ENCODE assay signal across 8 mouse cellular contexts in the genomic region with DNA sequence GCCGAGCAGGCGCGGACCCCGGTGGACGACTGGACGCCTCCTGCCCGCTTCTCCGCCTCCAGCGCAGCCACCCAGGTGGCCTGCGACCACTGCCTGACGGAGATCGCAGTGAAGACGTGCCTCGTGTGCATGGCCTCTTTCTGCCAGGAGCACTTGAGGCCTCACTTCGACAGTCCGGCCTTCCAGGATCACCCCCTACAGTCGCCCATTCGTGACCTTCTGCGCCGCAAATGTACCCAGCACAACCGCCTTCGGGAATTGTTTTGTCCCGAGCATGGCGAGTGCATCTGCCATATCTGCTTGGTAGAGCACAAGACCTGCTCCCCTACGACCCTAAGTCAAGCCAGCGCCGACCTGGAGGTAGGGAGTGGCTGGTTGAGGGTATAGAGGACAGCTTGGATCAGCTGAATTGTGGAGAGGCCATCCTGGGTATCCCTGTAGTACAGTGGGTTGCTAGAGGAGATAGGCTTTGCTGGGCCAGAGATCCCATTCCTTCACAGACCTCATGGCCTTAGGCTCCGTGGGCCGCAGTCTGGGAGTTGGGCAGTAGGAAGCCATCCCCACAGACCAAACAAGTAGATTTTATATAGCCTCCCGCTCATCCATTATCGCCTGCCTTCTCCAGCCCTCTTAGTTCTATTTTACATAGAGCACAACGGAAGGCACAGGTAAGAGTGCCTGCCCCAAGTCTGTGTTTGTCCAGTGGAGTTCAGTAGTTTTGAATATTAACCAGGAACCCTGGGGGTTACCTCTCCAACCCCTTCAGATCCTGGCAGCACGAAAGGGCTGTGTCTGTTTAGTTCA. TPM values are rescaled to one million over a fixed set of nuclear protein-coding genes. Genes with fewer than 3 reads are reported as not detected.
DNase-seq lines count a peak whose midpoint lies in the region; ATAC-seq and TF ChIP-seq lines count a peak whose summit lies in the region.

No protein-coding gene starts in this region.

- peak overlapping the region; percentile 90 for H3K27ac ChIP-seq in lung, postnatal 0 days (ENCODE audit: low read length)
- no peak overlapping the region; the same call in 1 of the 2 replicates for H3K27ac ChIP-seq in hindbrain, embryonic 15.5 days (replicated peaks)
- H3K27ac ChIP-seq in liver, embryonic 14.5 days = peak overlapping the region; percentile 70

- peak overlapping the region; percentile 87 for H3K4me2 ChIP-seq in lung, postnatal 0 days (replicated peaks; ENCODE audit: low read depth, low read length)
- H3K4me2 ChIP-seq in hindbrain, embryonic 15.5 days = peak overlapping the region; percentile 50
- peak overlapping the region; percentile 92 for H3K4me2 ChIP-seq in liver, embryonic 14.5 days (ENCODE audit: low read depth)

- peak; percentile 18 for ATAC-seq in lung, postnatal 0 days
- ATAC-seq in common myeloid progenitor, adult 5-6 weeks (replicated peaks; ENCODE audit: low read depth, poor library complexity, severe bottlenecking) = 0 out of 2 replicates have a peak, but pooled peaks have one; percentile 0
- no peak for ATAC-seq in hindbrain, embryonic 15.5 days (ENCODE audit: low FRiP score, low read depth)
- peak; percentile 50 for ATAC-seq in liver, embryonic 14.5 days (ENCODE audit: insufficient read depth)
- ATAC-seq in frontal cortex, adult (ENCODE audit: low TSS enrichment) = no peak

- no peak for TF ChIP-seq CTCF in lung, postnatal 0 days (IDR thresholded peaks at IDR 0.05)
- no peak for TF ChIP-seq CTCF in liver, embryonic 14.5 days (IDR thresholded peaks at IDR 0.05; ENCODE audit: low read depth)

- peak overlapping the region; percentile 89 for H3K9ac ChIP-seq in lung, postnatal 0 days (replicated peaks; ENCODE audit: low read depth)
- H3K9ac ChIP-seq in hindbrain, embryonic 15.5 days = peak overlapping the region; percentile 19; the same call in 1 of the 2 replicates
- H3K9ac ChIP-seq in liver, embryonic 14.5 days (replicated peaks) = peak overlapping the region; percentile 92

- H3K27me3 ChIP-seq in lung, postnatal 0 days (replicated peaks; ENCODE audit: insufficient read depth, low read length) = no peaks in the 10 kb centered on the region
- H3K27me3 ChIP-seq in hindbrain, embryonic 15.5 days = peaks cover 15% of the 10 kb centered on the region
- H3K27me3 ChIP-seq in liver, embryonic 14.5 days (ENCODE audit: control insufficient read depth, insufficient read depth, low read length) = no peaks in the 10 kb centered on the region

- H3K9me3 ChIP-seq in lung, postnatal 0 days (ENCODE audit: low read length) = no peaks in the 10 kb centered on the region
- no peaks in the 10 kb centered on the region for H3K9me3 ChIP-seq in hindbrain, embryonic 15.5 days
- H3K9me3 ChIP-seq in liver, embryonic 14.5 days (ENCODE audit: control insufficient read depth, low read length) = no peaks in the 10 kb centered on the region

- H3K36me3 ChIP-seq in lung, postnatal 0 days (ENCODE audit: insufficient read depth, low read length) = no peaks in the 10 kb centered on the region
- no peaks in the 10 kb centered on the region for H3K36me3 ChIP-seq in hindbrain, embryonic 15.5 days
- H3K36me3 ChIP-seq in liver, embryonic 14.5 days (replicated peaks; ENCODE audit: control insufficient read depth, insufficient read depth, low read depth) = peaks cover 4% of the 10 kb centered on the region

- peak overlapping the region; percentile 86 for H3K4me3 ChIP-seq in lung, postnatal 0 days (ENCODE audit: low read depth, low read length)
- H3K4me3 ChIP-seq in hindbrain, embryonic 15.5 days = peak overlapping the region; percentile 37
- peak overlapping the region; percentile 73 to 91 for H3K4me3 ChIP-seq in liver, embryonic 14.5 days (ENCODE audit: insufficient read depth in 1 of 2, low read depth in 2 of 2, low read length in 2 of 2)

- 17% methylated on average over 33 of the region's 33 CpGs for WGBS in lung, postnatal 0 days
- WGBS in hindbrain, embryonic 15.5 days = 30% methylated on average over 33 of the region's 33 CpGs
- 3% methylated on average over 33 of the region's 33 CpGs for WGBS in liver, embryonic 14.5 days (ENCODE audit: insufficient replicate concordance)

- DNase-seq in lung, postnatal 0 days (ENCODE audit: low spot score) = peak; percentile 20
- DNase-seq in lung, adult 18-20 months = no peak
- DNase-seq in liver, embryonic 14.5 days (ENCODE audit: low read depth in 3 of 3, low spot score in 3 of 3) = no peak
- no peak for DNase-seq in urinary bladder, postnatal 14 days (ENCODE audit: low spot score)
- DNase-seq in natural killer cell, adult 2 months (ENCODE audit: low spot score in 2 of 2) = no peak

- TF ChIP-seq EP300 in lung, postnatal 0 days (IDR thresholded peaks at IDR 0.05) = no peak
- no peak for TF ChIP-seq EP300 in liver, embryonic 14.5 days (IDR thresholded peaks at IDR 0.05; ENCODE audit: low read depth)

- peaks cover 16% of the 10 kb centered on the region; the same call in 1 of the 2 replicates for H3K4me1 ChIP-seq in lung, postnatal 0 days (ENCODE audit: insufficient read depth, low read depth, low read length)
- peaks cover 3% of the 10 kb centered on the region; the same call in 1 of the 2 replicates for H3K4me1 ChIP-seq in hindbrain, embryonic 15.5 days (replicated peaks)
- peaks cover 18 to 33% of the 10 kb centered on the region in 2 experiments for H3K4me1 ChIP-seq in liver, embryonic 14.5 days (replicated peaks; ENCODE audit: control insufficient read depth in 2 of 2, insufficient read depth in 2 of 2, low read length in 1 of 2)

RNA-seq across cellular contexts. Expression of a gene that starts 0.7 kb away (rescaled TPM):
- 23.5 and 24.3 TPM in 2 replicates for polyA plus RNA-seq in lung, postnatal 0 days (2015; fragmentation: Nextera tagmentation; extraction: Ambion mirVana)
- 21.1 and 28.0 TPM in 2 replicates for total RNA-seq in common myeloid progenitor, adult 5-6 weeks (2017)
- polyA plus RNA-seq in hindbrain, embryonic 15.5 days (2015; fragmentation: Nextera tagmentation; extraction: Ambion mirVana) = 5.1 and 5.4 TPM in 2 replicates
- 7.4 and 9.5 TPM in 2 replicates for polyA plus RNA-seq in liver, embryonic 14.5 days (2012; rRNA removed)
- polyA plus RNA-seq in liver, embryonic 14.5 days (2014; fragmentation: Nextera tagmentation; extraction: Ambion mirVana) = 10.8 and 11.0 TPM in 2 replicates

RNA-seq across cellular contexts. Expression of a gene that starts 29.9 kb away (rescaled TPM):
- polyA plus RNA-seq in lung, postnatal 0 days (2015; fragmentation: Nextera tagmentation; extraction: Ambion mirVana) = 5.6 and 5.8 TPM in 2 replicates
- total RNA-seq in common myeloid progenitor, adult 5-6 weeks (2017) = 13.0 and 15.9 TPM in 2 replicates
- polyA plus RNA-seq in hindbrain, embryonic 15.5 days (2015; fragmentation: Nextera tagmentation; extraction: Ambion mirVana) = 29.7 and 29.8 TPM in 2 replicates
- 2.7 and 4.0 TPM in 2 replicates for polyA plus RNA-seq in liver, embryonic 14.5 days (2012; rRNA removed)
- 2.6 and 2.8 TPM in 2 replicates for polyA plus RNA-seq in liver, embryonic 14.5 days (2014; fragmentation: Nextera tagmentation; extraction: Ambion mirVana)

RNA-seq across cellular contexts. Expression of a gene that starts 33.2 kb away (rescaled TPM):
- polyA plus RNA-seq in lung, postnatal 0 days (2015; fragmentation: Nextera tagmentation; extraction: Ambion mirVana) = not detected in 2 replicates
- not detected in 2 replicates for total RNA-seq in common myeloid progenitor, adult 5-6 weeks (2017)
- not detected in 2 replicates for polyA plus RNA-seq in hindbrain, embryonic 15.5 days (2015; fragmentation: Nextera tagmentation; extraction: Ambion mirVana)
- polyA plus RNA-seq in liver, embryonic 14.5 days (2012; rRNA removed) = not detected in 2 replicates
- not detected in 2 replicates for polyA plus RNA-seq in liver, embryonic 14.5 days (2014; fragmentation: Nextera tagmentation; extraction: Ambion mirVana)

RNA-seq across cellular contexts. Expression of a gene that starts 44.7 kb away (rescaled TPM):
- polyA plus RNA-seq in lung, postnatal 0 days (2015; fragmentation: Nextera tagmentation; extraction: Ambion mirVana) = 63.0 and 68.8 TPM in 2 replicates
- total RNA-seq in common myeloid progenitor, adult 5-6 weeks (2017) = 13.9 and 14.6 TPM in 2 replicates
- 33.6 and 33.8 TPM in 2 replicates for polyA plus RNA-seq in hindbrain, embryonic 15.5 days (2015; fragmentation: Nextera tagmentation; extraction: Ambion mirVana)
- polyA plus RNA-seq in liver, embryonic 14.5 days (2012; rRNA removed) = 11.3 and 15.9 TPM in 2 replicates
- polyA plus RNA-seq in liver, embryonic 14.5 days (2014; fragmentation: Nextera tagmentation; extraction: Ambion mirVana) = 35.1 and 37.7 TPM in 2 replicates

Comparison
In these comparisons a context has a peak if more than half of its experiments do, and no peak if none do; other contexts are left out.
1. ATAC-seq: peak in lung, postnatal 0 days (single experiment), common myeloid progenitor, adult 5-6 weeks (single experiment) and liver, embryonic 14.5 days (single experiment); none in hindbrain, embryonic 15.5 days (single experiment) and frontal cortex, adult (single experiment).
2. H3K9ac ChIP-seq: peak in every context shown above with its lines; median percentile 92 in liver, embryonic 14.5 days; 89 in lung, postnatal 0 days; 19 in hindbrain, embryonic 15.5 days.
3. Peak in every context shown above with its lines, with median percentiles within 50 percentile points of each other: H3K4me2 ChIP-seq and H3K4me3 ChIP-seq.